Mouse (Mus musculus): ENCODE measurements around the gene Aspdh.

DNA sequence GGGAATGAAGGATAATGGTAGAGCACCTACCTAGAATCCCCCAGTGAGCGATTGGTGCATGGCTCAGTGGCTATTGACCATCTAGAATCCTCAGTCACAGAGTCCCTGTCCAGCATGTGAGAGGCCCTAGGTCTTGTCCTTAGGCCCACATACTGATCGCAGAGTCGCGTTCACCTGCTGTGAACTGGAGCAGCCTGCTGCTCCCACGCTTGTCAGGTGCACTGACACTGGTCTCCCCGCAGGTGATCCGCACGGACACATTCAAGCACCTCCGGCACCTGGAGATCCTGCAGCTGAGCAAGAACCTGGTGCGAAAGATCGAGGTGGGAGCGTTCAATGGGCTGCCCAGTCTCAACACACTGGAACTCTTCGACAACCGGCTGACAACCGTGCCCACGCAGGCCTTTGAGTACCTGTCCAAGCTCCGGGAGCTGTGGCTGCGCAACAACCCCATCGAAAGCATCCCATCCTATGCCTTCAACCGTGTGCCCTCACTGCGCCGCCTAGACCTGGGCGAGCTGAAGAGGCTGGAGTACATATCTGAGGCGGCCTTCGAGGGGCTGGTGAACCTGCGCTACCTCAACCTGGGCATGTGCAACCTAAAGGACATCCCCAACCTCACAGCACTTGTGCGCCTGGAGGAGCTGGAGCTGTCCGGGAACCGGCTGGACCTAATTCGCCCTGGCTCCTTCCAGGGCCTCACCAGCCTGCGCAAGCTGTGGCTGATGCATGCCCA is 4.3 kb upstream of the Aspdh start:
- TF ChIP-seq TCF3 (IDR thresholded peaks at IDR 0.05; ENCODE audit: insufficient read length, low read depth), result no peak
- no peak for TF ChIP-seq POLR2A (IDR thresholded peaks at IDR 0.05; ENCODE audit: insufficient read length, low read depth)
- no peak for TF ChIP-seq REST (IDR thresholded peaks at IDR 0.05; ENCODE audit: insufficient read depth, insufficient read length)
- no peak for TF ChIP-seq USF1 (IDR thresholded peaks at IDR 0.05; ENCODE audit: low read depth)

All from myocyte (in vitro differentiated cells).